Mouse (Mus musculus): ENCODE results near the gene Ahdc1. TPM values are rescaled to one million over a fixed set of nuclear protein-coding genes. Genes with fewer than 3 reads are reported as not detected.

The Ahdc1 gene
- total and polyA plus RNA-seq, 3 experiments, result 1.6 to 19.9 (median 8.4) TPM

GRCm38 (mm10) chr4:133047353-133048105, 36.5 kb downstream of the Ahdc1 start:
- Histone ChIP-seq H3K9me3 (replicated peaks; ENCODE audit: low read length) (no peaks in the 10 kb centered on the region), H3K4me1 (ENCODE audit: control insufficient read depth in 1 of 2, insufficient read depth in 2 of 2) (peaks cover 42 to 85% of the 10 kb centered on the region in 2 experiments), H3K4me2 (ENCODE audit: insufficient read depth, low read depth, poor library complexity, severe bottlenecking) (no peak overlapping the region), H3K9ac (ENCODE audit: insufficient read depth, low read depth) (no peak overlapping the region), H3K36me3 (replicated peaks in 1 of 2; ENCODE audit: control insufficient read depth in 1 of 2, insufficient read depth in 1 of 2, low read length in 1 of 2) (peaks cover 0 to 47% of the 10 kb centered on the region in 2 experiments), H3K79me2 (replicated peaks; ENCODE audit: control insufficient read depth, extremely low read depth, insufficient read depth, poor library complexity, severe bottlenecking) (no peaks in the 10 kb centered on the region; the same call in 1 of the 2 replicates), H3K4me3 (replicated peaks in 1 of 3; ENCODE audit: low read depth in 2 of 3, low read length in 2 of 3, poor library complexity in 1 of 3) (no peak overlapping the region), H3K27ac (ENCODE audit: insufficient read depth, low read depth) (no peak overlapping the region), H3K27me3 (replicated peaks) (no peaks in the 10 kb centered on the region)
- no peak for DNase-seq (ENCODE audit: extremely low read depth)
- in situ Hi-C loops (cut with MboI; ENCODE audit: low pct_ligation_motif_present, low pct_unique_long_range_greater_than_20kb, low sequenced_read_pairs) (loop anchor here (5.0 kb wide), 1 partner anchor 35 kb away; the partner anchor contains the start of gene Ahdc1), dilution Hi-C loops (cut with MboI; ENCODE audit: extremely low pct_ligation_motif_present, extremely low pct_unique_long_range_greater_than_20kb, low sequenced_read_pairs) (no loop called here)
- TF ChIP-seq IRF4 (IDR thresholded peaks at IDR 0.05; ENCODE audit: low read depth, low read length) (no peak), POLR2AphosphoS2 (IDR thresholded peaks at IDR 0.05; ENCODE audit: low read depth, low read length) (no peak), MXI1 (IDR thresholded peaks at IDR 0.05; ENCODE audit: low read depth, low read length) (no peak), CHD2 (IDR thresholded peaks at IDR 0.05; ENCODE audit: low read length) (no peak), CHD1 (IDR thresholded peaks at IDR 0.05; ENCODE audit: low read depth, low read length) (no peak), NELFE (IDR thresholded peaks at IDR 0.05; ENCODE audit: low read depth, low read length) (no peak)

DNA sequence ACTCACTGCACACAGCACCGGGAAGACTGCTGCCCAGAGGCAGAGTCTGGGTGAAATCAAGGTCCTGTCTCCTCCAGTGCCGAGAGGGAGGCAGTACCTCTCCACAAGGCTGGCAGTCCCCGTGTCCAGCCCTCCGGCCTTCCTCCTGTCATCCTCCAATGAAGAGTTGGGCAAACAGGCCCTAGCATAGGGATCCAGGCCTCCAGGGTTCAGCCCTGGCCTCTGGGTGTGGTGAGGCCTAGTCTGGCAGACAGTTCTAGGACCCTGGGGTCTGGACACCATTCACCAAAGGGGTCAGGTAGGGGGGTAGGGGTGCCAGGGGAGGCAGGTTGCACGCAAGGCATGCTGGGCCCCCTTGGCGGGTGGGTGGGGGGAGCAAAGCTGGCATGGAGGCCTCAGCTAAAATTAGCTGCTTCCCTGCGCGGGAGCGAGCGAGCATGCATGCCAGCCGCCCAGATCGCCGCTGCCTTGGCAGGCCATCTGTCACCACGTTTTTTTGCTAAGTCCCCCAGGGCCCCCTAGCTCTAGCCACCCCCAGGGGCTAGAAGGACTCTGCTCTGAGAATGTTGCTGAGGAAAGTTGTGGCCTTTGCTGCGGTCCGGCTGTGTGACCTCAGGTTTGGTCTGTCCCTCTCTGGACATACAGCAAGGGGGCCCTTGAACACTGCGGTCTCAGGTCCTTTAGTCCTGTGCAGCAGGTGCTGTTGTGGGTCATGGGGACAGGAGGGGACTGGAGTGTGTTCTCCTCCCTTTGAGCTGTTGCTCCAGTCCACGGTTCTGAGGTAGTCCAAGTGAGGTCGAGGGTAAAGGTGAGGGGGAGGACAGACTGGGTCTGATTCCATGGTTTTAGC, 38.2 kb downstream of the Ahdc1 start:
- dilution Hi-C loops (cut with MboI; ENCODE audit: extremely low pct_ligation_motif_present, extremely low pct_unique_long_range_greater_than_20kb, low sequenced_read_pairs), result no loop called here
- in situ Hi-C loops (cut with MboI; ENCODE audit: low pct_ligation_motif_present, low pct_unique_long_range_greater_than_20kb, low sequenced_read_pairs), result loop anchor here (5.0 kb wide), 1 partner anchor 37 kb away; the partner anchor contains the start of gene Ahdc1
- Histone ChIP-seq H3K4me1 (ENCODE audit: control insufficient read depth in 1 of 2, insufficient read depth in 2 of 2) (peaks cover 42 to 83% of the 10 kb centered on the region in 2 experiments), H3K27ac (ENCODE audit: insufficient read depth, low read depth) (no peak overlapping the region), H3K79me2 (replicated peaks; ENCODE audit: control insufficient read depth, extremely low read depth, insufficient read depth, poor library complexity, severe bottlenecking) (no peaks in the 10 kb centered on the region; the same call in 1 of the 2 replicates), H3K27me3 (replicated peaks) (no peaks in the 10 kb centered on the region), H3K9me3 (replicated peaks; ENCODE audit: low read length) (no peaks in the 10 kb centered on the region), H3K4me3 (replicated peaks in 1 of 3; ENCODE audit: low read depth in 2 of 3, low read length in 2 of 3, poor library complexity in 1 of 3) (no peak overlapping the region), H3K4me2 (ENCODE audit: insufficient read depth, low read depth, poor library complexity, severe bottlenecking) (no peak overlapping the region), H3K9ac (ENCODE audit: insufficient read depth, low read depth) (no peak overlapping the region), H3K36me3 (replicated peaks in 1 of 2; ENCODE audit: control insufficient read depth in 1 of 2, insufficient read depth in 1 of 2, low read length in 1 of 2) (peaks cover 0 to 52% of the 10 kb centered on the region in 2 experiments)
- DNase-seq (ENCODE audit: extremely low read depth), result no peak
- TF ChIP-seq MAFK (IDR thresholded peaks at IDR 0.05; ENCODE audit: insufficient replicate concordance, low read length), result no peak
- TF ChIP-seq CHD1 (IDR thresholded peaks at IDR 0.05; ENCODE audit: low read depth, low read length), result no peak
- TF ChIP-seq ETS1 (conservative IDR thresholded peaks at IDR 0.05; ENCODE audit: low read depth, low read length), result no peak
- TF ChIP-seq ZNF384 (IDR thresholded peaks at IDR 0.05; ENCODE audit: low read depth, low read length), result no peak
- TF ChIP-seq ZMIZ1 (IDR thresholded peaks at IDR 0.05; ENCODE audit: low read depth, low read length), result no peak
- no peak for TF ChIP-seq NELFE (IDR thresholded peaks at IDR 0.05; ENCODE audit: low read depth, low read length)
- TF ChIP-seq SMC3 (IDR thresholded peaks at IDR 0.05; ENCODE audit: low read depth, low read length), result no peak
- no peak for TF ChIP-seq CHD2 (IDR thresholded peaks at IDR 0.05; ENCODE audit: low read length)
- no peak for TF ChIP-seq USF1 (IDR thresholded peaks at IDR 0.05; ENCODE audit: low read depth, low read length)
- no peak for TF ChIP-seq NRF1 (IDR thresholded peaks at IDR 0.05; ENCODE audit: low read depth, low read length)
